Mouse (Mus musculus) layer of hippocampus, adult 2 months (tissue): ENCODE data around the gene Rps6kb1. TPM values are rescaled to one million over a fixed set of nuclear protein-coding genes. Genes with fewer than 3 reads are reported as not detected.

Source experiments
- DNase-seq, 2 experiments: peaks; one replicate each; pipeline ENCODE4 v3.0.0; 2022; ENCODE audit warnings: low spot score in 2 of 2
- H3K27ac ChIP-seq: fragments of 200-600 bp; 2 replicates; pipeline ENCODE4 v1.8.1; 2022
- H3K4me3 ChIP-seq: fragments of 200-600 bp; 2 replicates; pipeline ENCODE4 v1.8.1; 2022; ENCODE audit warnings: mild to moderate bottlenecking
- CTCF ChIP-seq: fragments of 200-600 bp; conservative IDR thresholded peaks from 2 replicates; pipeline ENCODE4 v1.8.1; 2022; ENCODE audit warnings: antibody characterized with exemption, mild to moderate bottlenecking, moderate library complexity
- total RNA-seq, 2 experiments: library from RNA; stranded (reverse); gene quantifications; 2 replicates each; pipeline ENCODE4 v1.2.3; 2021

The Rps6kb1 gene
- total RNA-seq, 2 experiments from 2014 or later: 43.8 to 44.2 TPM

DNA sequence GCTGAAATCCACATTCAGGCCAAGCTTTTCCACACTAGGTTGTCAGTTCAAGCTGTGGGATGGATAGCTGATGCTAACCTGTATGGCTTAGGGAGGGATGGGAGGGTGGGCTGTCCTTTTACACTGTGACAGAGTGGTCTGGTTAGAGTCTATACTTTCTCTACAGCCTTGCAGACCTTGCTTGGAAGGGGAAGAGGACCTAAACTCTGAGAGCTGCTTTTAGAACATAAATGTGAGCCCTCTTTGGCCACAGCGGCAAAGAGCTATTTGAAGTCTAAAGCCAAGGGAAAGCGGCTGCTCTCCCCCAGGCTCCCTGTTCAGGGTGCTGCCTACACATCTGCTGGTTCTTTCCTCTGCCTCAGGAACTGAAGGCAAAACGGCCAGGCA, 41.0 kb upstream of the Rps6kb1 start:
- Histone ChIP-seq H3K27ac (peak overlapping the region; percentile 39; the same call in 1 of the 2 replicates), H3K4me3 (no peak overlapping the region)
- DNase-seq: no peak
- no peak for TF ChIP-seq CTCF

DNA sequence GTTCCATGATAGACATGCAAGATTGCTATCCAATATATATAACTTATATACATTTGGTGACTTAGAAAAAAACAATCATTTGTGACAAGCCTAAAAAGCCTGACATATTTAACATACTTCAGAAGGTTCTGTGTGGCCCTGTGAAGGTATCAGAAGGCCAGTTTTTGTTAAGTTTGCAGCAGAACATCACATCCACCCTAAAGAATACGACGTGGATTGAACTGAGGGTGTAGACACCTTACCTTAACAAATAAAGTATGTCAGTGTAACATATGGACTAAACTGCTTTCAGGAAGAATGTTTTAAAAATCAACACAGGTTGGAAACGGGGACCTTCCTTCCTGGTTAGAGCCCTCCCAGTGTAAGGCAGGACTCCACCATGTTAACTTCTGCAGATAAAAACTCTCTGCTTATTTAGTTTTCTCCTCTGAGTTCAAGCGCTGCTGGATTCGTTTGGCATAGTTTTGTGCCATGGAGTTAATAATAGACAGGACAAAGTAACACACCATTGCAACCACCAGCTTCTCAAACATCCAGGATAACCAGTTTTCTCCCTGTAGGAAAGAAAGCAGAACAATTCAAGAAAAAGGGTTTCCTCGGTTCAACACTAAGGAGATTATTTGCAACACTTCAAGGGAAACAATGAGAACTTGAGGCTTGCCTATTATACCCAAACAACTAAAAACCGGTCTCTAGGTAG, 40.4 kb upstream of the Rps6kb1 start:
- no peak for TF ChIP-seq CTCF
- Histone ChIP-seq H3K4me3 (no peak overlapping the region), H3K27ac (no peak overlapping the region)
- no peak for DNase-seq

DNA sequence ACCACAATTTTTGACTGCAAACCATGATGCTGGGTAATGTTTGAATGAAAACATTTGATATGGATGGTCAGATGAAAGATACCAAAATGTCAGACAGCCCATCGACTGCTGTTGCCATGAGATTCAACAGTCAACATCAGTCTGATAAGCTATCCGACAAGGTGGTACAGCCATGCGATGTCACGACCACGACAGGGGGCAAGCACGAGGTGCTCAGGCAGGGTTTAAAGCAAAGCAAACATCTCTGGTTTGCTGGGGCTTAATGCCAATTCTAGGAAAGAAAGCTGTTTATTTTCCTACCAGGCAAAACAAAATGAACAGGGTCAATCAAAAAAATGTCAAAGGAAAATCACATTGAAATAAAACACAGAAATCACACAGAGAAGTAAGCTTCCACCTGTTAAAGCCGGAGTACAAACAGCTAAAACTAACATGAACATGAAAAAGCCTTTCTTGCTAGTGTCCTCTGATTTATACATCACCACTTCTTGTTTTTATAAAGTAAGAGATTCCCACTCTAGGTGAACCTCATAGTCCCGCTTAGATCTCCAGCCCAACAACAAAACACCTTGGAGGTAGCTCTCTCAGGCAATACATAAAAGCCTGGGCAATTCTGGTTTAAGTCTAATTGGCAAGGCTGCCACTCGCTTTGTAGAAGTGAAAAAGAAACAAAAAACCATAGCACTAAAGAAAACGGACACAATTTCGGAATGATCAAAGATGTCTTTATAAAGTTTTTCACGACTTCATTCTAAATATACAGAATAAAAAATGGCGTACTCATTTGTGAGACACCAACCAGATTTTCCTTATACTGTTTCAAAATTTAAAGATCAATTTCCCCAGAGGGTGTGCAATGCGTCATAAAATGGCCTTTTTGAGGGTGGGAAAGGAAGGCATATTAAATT, 39.6 kb upstream of the Rps6kb1 start:
- Histone ChIP-seq H3K27ac (no peak overlapping the region), H3K4me3 (no peak overlapping the region)
- no peak for DNase-seq
- no peak for TF ChIP-seq CTCF

GRCm38 (mm10) chr11:86583313-86583825, 38.8 kb upstream of the Rps6kb1 start:
- Histone ChIP-seq H3K27ac (no peak overlapping the region), H3K4me3 (no peak overlapping the region)
- DNase-seq: no peak
- TF ChIP-seq CTCF: no peak

DNA sequence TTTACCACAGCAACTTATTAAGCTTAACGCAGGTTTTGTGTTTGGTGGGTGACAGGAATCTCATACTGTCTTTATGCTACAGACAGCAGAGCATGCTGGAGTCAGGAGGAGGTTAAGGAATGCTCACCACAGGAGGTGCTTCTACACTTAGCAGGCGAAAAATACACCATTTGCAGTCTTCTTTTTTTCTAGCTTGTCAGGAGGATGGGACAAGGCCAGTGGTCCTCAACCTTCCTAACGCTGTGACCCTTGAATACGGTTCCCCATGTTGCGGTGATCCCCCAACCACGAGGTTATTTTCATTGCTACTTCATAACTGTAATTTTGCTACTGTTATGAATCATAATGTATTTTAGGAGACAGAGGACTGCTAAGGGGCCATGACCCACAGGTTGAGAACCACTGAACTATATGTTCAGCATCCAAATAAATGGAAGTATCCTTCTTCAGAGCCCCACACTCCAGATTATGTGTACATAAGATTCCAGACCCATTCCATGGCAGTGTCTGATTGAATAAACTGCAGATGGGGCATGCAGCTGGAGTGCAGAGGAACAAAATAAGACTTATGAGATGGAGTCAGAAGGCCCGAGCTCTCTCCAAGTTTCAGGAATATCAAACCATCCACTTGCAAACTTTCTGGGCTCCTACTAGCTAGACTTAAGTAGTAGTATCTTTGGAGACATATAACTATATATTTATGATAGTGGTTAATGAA, 38.1 kb upstream of the Rps6kb1 start:
- TF ChIP-seq CTCF: no peak
- DNase-seq: no peak
- H3K4me3 ChIP-seq: no peak overlapping the region
- no peak overlapping the region for H3K27ac ChIP-seq

DNA sequence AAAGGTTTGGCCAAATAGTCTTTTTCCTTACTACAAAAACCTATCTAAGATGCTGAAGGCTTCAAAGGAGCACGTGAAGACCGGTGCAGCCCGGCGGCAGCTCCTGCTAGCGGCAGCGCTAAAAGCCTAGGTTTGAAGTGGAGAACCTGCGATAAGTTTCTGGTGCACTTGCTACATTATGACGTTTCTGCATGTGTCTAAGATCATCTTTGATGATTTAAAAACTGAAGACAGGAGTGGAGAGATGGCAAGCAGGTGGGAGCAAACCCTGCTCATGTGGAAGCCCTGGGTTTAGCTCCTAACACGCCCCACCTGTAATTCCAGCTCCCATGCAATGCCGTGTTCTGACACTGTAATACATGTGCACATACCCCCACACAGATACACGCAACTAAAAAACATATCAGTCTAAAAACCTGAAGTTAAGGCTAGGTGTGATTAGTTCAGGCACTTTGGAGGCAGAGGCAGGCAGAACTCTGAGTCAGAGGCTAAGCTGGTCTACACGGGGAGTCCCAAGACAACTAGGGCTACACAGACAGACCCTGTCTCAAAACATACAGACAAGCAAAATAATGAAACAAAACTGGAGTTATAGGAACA, 37.4 kb upstream of the Rps6kb1 start:
- no peak for TF ChIP-seq CTCF
- no peak for DNase-seq

GRCm38 (mm10) chr11:86581250-86581753, 36.7 kb upstream of the Rps6kb1 start:
- Histone ChIP-seq H3K4me3 (no peak overlapping the region), H3K27ac (peak overlapping the region; percentile 80)
- DNase-seq: no peak
- TF ChIP-seq CTCF: peak; percentile 17; the same call in 1 of the 2 replicates

More for the DNA sequence above, 37.4 kb upstream of the Rps6kb1 start:
- peak overlapping the region; percentile 80; the same call in 1 of the 2 replicates for H3K27ac ChIP-seq
- no peak overlapping the region for H3K4me3 ChIP-seq

DNA sequence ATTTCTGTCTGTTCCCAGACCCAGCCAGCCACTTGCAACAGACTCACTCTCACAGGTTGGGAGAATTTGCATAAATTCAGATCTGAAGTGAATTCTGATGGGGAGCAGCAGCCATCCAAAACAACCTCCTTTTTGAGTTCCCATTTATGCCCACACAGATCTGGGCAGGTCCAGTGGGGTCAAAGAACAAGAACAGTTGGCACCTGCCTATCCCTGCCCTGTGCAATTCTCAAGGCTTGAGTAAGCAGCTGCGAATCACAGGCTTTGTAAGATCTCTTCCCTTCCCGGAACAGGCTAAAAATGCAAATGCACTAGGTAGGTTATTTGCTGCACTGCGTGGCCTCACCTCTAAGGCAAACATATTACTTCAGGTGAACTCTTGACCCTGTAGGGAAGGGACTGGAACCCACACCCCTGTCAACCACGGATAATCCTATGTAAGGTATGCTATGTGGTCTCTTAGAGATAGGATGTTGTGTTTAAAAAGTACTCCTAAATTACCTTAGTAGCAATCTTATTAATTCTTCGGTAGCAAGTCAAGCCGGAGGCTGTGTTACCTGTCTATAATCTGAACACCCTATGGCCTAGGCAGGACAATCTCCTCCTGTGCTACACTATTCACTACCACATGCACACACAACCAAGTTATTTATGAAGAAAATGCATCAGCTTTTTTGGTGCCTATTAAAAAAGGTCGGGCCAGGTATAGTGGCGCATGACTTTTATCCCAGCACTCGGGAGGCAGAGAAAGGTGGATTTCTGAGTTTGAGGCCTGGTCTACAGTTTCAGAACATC, 35.9 kb upstream of the Rps6kb1 start:
- no peak for TF ChIP-seq CTCF
- H3K27ac ChIP-seq: peak overlapping the region; percentile 80
- DNase-seq: no peak
- H3K4me3 ChIP-seq: no peak overlapping the region

GRCm38 (mm10) chr11:86579731-86580318, 35.2 kb upstream of the Rps6kb1 start:
- Histone ChIP-seq H3K27ac (peak overlapping the region; percentile 80), H3K4me3 (no peak overlapping the region)
- no peak for DNase-seq
- TF ChIP-seq CTCF: no peak

DNA sequence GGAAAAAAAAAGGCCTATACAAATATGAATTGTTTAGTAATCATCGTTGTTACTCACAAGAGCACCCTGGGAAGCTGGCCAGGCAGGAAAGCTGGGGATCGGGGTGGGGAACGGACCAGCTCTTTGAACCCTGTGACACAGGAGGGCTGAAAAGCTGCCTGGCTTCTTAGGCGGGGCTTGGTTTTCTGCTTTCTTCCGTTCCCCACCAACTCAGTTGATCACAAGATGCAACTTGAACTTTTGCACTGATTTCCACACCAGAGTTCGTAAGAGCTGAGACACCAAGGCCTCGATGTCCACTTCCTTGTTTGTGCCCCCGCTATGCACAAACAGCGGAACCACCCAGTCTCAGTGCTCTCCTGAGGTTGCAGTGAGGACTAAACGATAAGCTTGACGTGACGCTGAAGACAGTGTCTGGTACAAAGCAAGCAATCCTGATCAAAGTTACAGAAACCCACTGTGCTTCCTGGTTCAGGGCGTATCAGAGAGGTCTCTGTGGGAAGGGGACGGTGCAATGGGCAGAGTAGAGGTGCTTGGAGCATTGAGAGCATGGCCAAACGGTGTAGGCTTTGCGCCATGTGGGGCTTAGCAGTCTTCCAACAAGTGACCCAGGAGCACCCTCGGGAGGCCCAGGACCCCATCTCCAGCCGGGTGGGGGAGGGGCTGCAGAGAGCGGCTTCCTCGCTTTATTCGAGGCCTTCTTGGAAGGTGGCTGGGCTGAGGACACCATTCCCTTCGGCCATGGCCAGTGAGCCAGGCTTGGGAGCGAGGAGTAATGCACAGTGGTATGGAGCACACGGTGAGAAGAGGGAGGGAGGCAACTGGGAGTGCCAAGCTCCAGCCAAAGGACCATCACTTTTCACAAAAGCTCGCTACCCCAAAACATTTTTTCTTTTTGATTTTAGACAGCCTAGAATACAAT, 34.5 kb upstream of the Rps6kb1 start:
- Histone ChIP-seq H3K4me3 (no peak overlapping the region), H3K27ac (peak overlapping the region; percentile 80)
- TF ChIP-seq CTCF: no peak
- no peak for DNase-seq
